Mouse (Mus musculus) liver, postnatal 0 days (tissue): Measurements from ENCODE around the gene Tmem130.

Experiments
- CTCF ChIP-seq: sonication (generic); IDR thresholded peaks from 2 replicates; pipeline ENCODE4 v1.5.1; 2016; ENCODE audit warnings: antibody characterized with exemption, low read depth
- EP300 ChIP-seq: IDR thresholded peaks from 2 replicates; pipeline ENCODE4 v1.6.1; 2016; ENCODE audit warnings: antibody characterized with exemption, low read depth, mild to moderate bottlenecking

DNA sequence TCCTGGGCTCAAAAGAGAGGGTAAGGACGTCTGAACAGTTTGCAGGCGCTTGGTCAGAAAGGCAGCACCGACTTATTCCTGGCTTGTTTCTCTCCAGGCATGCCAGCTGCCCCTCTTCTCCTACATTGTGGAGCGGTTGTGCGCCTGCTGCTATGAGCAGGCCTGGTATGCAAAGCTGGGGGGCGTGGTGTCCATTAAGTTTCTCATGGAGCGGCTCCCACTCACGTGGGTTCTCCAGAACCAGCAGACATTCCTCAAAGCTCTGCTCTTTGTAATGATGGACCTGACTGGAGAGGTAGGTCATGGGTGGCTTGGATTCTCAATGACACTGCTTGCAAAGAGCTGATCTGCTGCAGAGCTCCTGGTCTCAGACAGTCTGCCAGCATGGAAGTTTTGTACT is 41.4 kb upstream of the Tmem130 start:
- TF ChIP-seq CTCF (no peak), EP300 (no peak)
